Mouse (Mus musculus) liver, embryonic 14.5 days (tissue): ENCODE data around the gene Iqcj.

Experiments
- CTCF ChIP-seq: IDR thresholded peaks from 2 replicates; pipeline ENCODE4 v1.5.1; 2016; ENCODE audit warnings: antibody characterized with exemption, low read depth, control low read depth
- EP300 ChIP-seq: IDR thresholded peaks from 2 replicates; pipeline ENCODE4 v1.6.1; 2016; ENCODE audit warnings: antibody characterized with exemption, low read depth

GRCm38 (mm10) chr3:67931914-67932313 is 39.9 kb downstream of the Iqcj start:
- TF ChIP-seq CTCF (no peak), EP300 (no peak)
